ENCODE assay signal across 16 mouse cellular contexts in genomic region chr10:3228447-3229195, GRCm38 (mm10). TPM values are rescaled to one million over a fixed set of nuclear protein-coding genes. Genes with fewer than 3 reads are reported as not detected.
DNase-seq lines count a peak whose midpoint lies in the region; ATAC-seq and TF ChIP-seq lines count a peak whose summit lies in the region.
"Had no signal": no experiment of that assay in that cellular context is flagged by ENCODE, and none has a peak within 500 bp of the region (broad histone marks: within the 10 kb centered on the region; RNA-seq: fewer than 3 reads in every experiment).

No protein-coding gene starts in this region.

- no peak overlapping the region for H3K4me3 ChIP-seq in heart, postnatal 0 days (ENCODE audit: low read depth, low read length)
- H3K4me3 ChIP-seq in heart, embryonic 11.5 days (ENCODE audit: low read depth, low read length), result no peak overlapping the region
- H3K4me3 ChIP-seq in kidney, postnatal 0 days (replicated peaks; ENCODE audit: low read depth, low read length), result no peak overlapping the region
- no peak overlapping the region for H3K4me3 ChIP-seq in hindbrain, embryonic 10.5 days
- H3K4me3 ChIP-seq: forebrain, embryonic 12.5 days; hindbrain, embryonic 15.5 days had no signal

- no peak for TF ChIP-seq EP300 in heart, postnatal 0 days (IDR thresholded peaks at IDR 0.05; ENCODE audit: low read depth)

- no peak for TF ChIP-seq CTCF in heart, postnatal 0 days (IDR thresholded peaks at IDR 0.05; ENCODE audit: low read depth)
- no peak for TF ChIP-seq CTCF in kidney, postnatal 0 days (IDR thresholded peaks at IDR 0.05; ENCODE audit: low read depth)

- no peak overlapping the region for H3K4me2 ChIP-seq in heart, postnatal 0 days (ENCODE audit: low read depth, low read length)
- no peak overlapping the region for H3K4me2 ChIP-seq in heart, embryonic 11.5 days
- no peak overlapping the region for H3K4me2 ChIP-seq in kidney, postnatal 0 days (ENCODE audit: low read length)
- H3K4me2 ChIP-seq: forebrain, embryonic 12.5 days; hindbrain, embryonic 15.5 days had no signal

- WGBS in heart, postnatal 0 days, result 59% methylated on average over 2 of the region's 2 CpGs
- 82% methylated on average over 2 of the region's 2 CpGs for WGBS in heart, embryonic 11.5 days (ENCODE audit: insufficient replicate concordance)
- 21% methylated on average over 2 of the region's 2 CpGs for WGBS in kidney, postnatal 0 days
- WGBS in hindbrain, embryonic 10.5 days, result 93% methylated on average over 2 of the region's 2 CpGs

- no peaks in the 10 kb centered on the region for H3K9me3 ChIP-seq in heart, postnatal 0 days (replicated peaks; ENCODE audit: control insufficient read depth, low read length)
- no peaks in the 10 kb centered on the region for H3K9me3 ChIP-seq in heart, embryonic 11.5 days (replicated peaks; ENCODE audit: control insufficient read depth, low read length)
- H3K9me3 ChIP-seq in kidney, postnatal 0 days (replicated peaks; ENCODE audit: low read length), result no peaks in the 10 kb centered on the region
- H3K9me3 ChIP-seq in hindbrain, embryonic 10.5 days, result peaks cover 17% of the 10 kb centered on the region
- H3K9me3 ChIP-seq: hindbrain, embryonic 15.5 days had no signal

- peak; percentile 12 for DNase-seq in heart, postnatal 0 days (ENCODE audit: low spot score)
- DNase-seq in 3T3-L1 (ENCODE audit: low read depth, low spot score) (peak; percentile 77), adipocyte (ENCODE audit: low spot score) (peak; percentile 84)
- DNase-seq in kidney, postnatal 0 days (ENCODE audit: low spot score), result peak; percentile 75
- DNase-seq in hindbrain, embryonic 10.5 days (ENCODE audit: low spot score), result no peak
- no peak for DNase-seq in frontal cortex, postnatal 36 days (ENCODE audit: low spot score in 2 of 2)
- no peak for DNase-seq in layer of hippocampus, postnatal 36 days
- DNase-seq: cerebellum, adult 11-12 months; heart, adult 18-20 months; liver; lung, postnatal 36 days had no signal

- H3K9ac ChIP-seq in heart, postnatal 0 days (replicated peaks; ENCODE audit: low read depth, low read length), result no peak overlapping the region
- H3K9ac ChIP-seq in heart, embryonic 11.5 days (ENCODE audit: low read depth, low read length), result no peak overlapping the region
- no peak overlapping the region for H3K9ac ChIP-seq in kidney, postnatal 0 days (ENCODE audit: low read depth, low read length)
- H3K9ac ChIP-seq: forebrain, embryonic 12.5 days; hindbrain, embryonic 15.5 days had no signal

- H3K4me1 ChIP-seq in heart, postnatal 0 days (ENCODE audit: control insufficient read depth, insufficient read depth), result 0 out of 2 replicates have a peak, but pooled peaks cover 3% of the 10 kb centered on the region
- no peaks in the 10 kb centered on the region for H3K4me1 ChIP-seq in heart, embryonic 11.5 days (ENCODE audit: control insufficient read depth, insufficient read depth, low read length)
- H3K4me1 ChIP-seq in kidney, postnatal 0 days (replicated peaks; ENCODE audit: insufficient read depth, low read length), result 0 out of 2 replicates have a peak, but pooled peaks cover 2% of the 10 kb centered on the region
- no peaks in the 10 kb centered on the region for H3K4me1 ChIP-seq in hindbrain, embryonic 10.5 days (replicated peaks)
- H3K4me1 ChIP-seq: forebrain, embryonic 12.5 days; hindbrain, embryonic 15.5 days had no signal

- ATAC-seq in heart, postnatal 0 days (ENCODE audit: insufficient read depth, low read depth), result 0 out of 2 replicates have a peak, but pooled peaks have one; percentile 8
- no peak for ATAC-seq in heart, embryonic 11.5 days (replicated peaks; ENCODE audit: insufficient number of reproducible peaks, low FRiP score, low TSS enrichment)
- peak; percentile 66 for ATAC-seq in kidney, postnatal 0 days (replicated peaks; ENCODE audit: low FRiP score, low read depth)

- no peaks in the 10 kb centered on the region for H3K27me3 ChIP-seq in heart, postnatal 0 days (ENCODE audit: control insufficient read depth, insufficient read depth, low read length)
- no peaks in the 10 kb centered on the region for H3K27me3 ChIP-seq in heart, embryonic 11.5 days (ENCODE audit: control insufficient read depth, insufficient read depth, low read length)
- H3K27me3 ChIP-seq in kidney, postnatal 0 days (ENCODE audit: insufficient read depth, low read length), result no peaks in the 10 kb centered on the region
- no peaks in the 10 kb centered on the region for H3K27me3 ChIP-seq in hindbrain, embryonic 10.5 days (ENCODE audit: insufficient read depth, poor library complexity, severe bottlenecking)
- H3K27me3 ChIP-seq: CH12.LX; forebrain, embryonic 12.5 days; hindbrain, embryonic 15.5 days had no signal

- H3K27ac ChIP-seq in heart, postnatal 0 days (ENCODE audit: low read depth), result no peak overlapping the region
- no peak overlapping the region for H3K27ac ChIP-seq in heart, embryonic 11.5 days (ENCODE audit: low read depth, low read length)
- H3K27ac ChIP-seq in kidney, postnatal 0 days, result no peak overlapping the region
- no peak overlapping the region for H3K27ac ChIP-seq in hindbrain, embryonic 10.5 days
- H3K27ac ChIP-seq: forebrain, embryonic 12.5 days; hindbrain, embryonic 15.5 days had no signal

- H3K36me3 ChIP-seq in heart, postnatal 0 days (replicated peaks; ENCODE audit: control insufficient read depth, insufficient read depth, low read length), result no peaks in the 10 kb centered on the region
- H3K36me3 ChIP-seq in heart, embryonic 11.5 days (ENCODE audit: control insufficient read depth, insufficient read depth, low read length), result no peaks in the 10 kb centered on the region
- H3K36me3 ChIP-seq in kidney, postnatal 0 days (ENCODE audit: insufficient read depth, low read length), result no peaks in the 10 kb centered on the region
- H3K36me3 ChIP-seq in hindbrain, embryonic 10.5 days, result no peaks in the 10 kb centered on the region
- H3K36me3 ChIP-seq: forebrain, embryonic 12.5 days; hindbrain, embryonic 15.5 days had no signal

RNA-seq across cellular contexts. Expression of gene H60c, which starts 39.0 kb away (rescaled TPM):
- not detected in 2 replicates for total RNA-seq in heart, postnatal 0 days (2014; rRNA removed; ENCODE audit: low replicate concordance)
- not detected in 2 replicates for polyA plus RNA-seq in heart, postnatal 0 days (2015; fragmentation: Nextera tagmentation; extraction: Ambion mirVana)
- polyA plus RNA-seq in heart, embryonic 11.5 days (2014; fragmentation: Nextera tagmentation; extraction: Ambion mirVana), result not detected in 2 replicates
- 0.07 TPM in 1 of 2 replicates, not detected in the other for polyA plus RNA-seq in kidney, postnatal 0 days (2015; fragmentation: Nextera tagmentation; extraction: Ambion mirVana)
- polyA plus RNA-seq in hindbrain, embryonic 10.5 days (2016; fragmentation: Nextera tagmentation; extraction: Ambion mirVana), result not detected in 2 replicates
- not detected for total RNA-seq in layer of hippocampus, postnatal 36 days (2021)
- total RNA-seq: CH12.LX; heart, adult 18-20 months; layer of hippocampus, postnatal 10 days had no signal
- polyA plus RNA-seq: forebrain, embryonic 12.5 days; hindbrain, embryonic 15.5 days had no signal

Comparison
In these comparisons a context has a peak if more than half of its experiments do, and no peak if none do; other contexts are left out.
1. DNase-seq: peak in heart, postnatal 0 days (single experiment), 3T3-L1 (single experiment), adipocyte (single experiment) and kidney, postnatal 0 days (single experiment); none in hindbrain, embryonic 10.5 days (single experiment), frontal cortex, postnatal 36 days (0 of 2) and layer of hippocampus, postnatal 36 days (0 of 2).